Mouse (Mus musculus): ENCODE measurements around the gene Rhox3a. TPM values are rescaled to one million over a fixed set of nuclear protein-coding genes. Genes with fewer than 3 reads are reported as not detected.
"Not testable (repeated sequence)": the region's sequence is repeated elsewhere in the genome, so short reads cannot be mapped to it uniquely, and the experiment has no call there.

Gene Rhox3a
- not detected in 2 replicates for polyA plus RNA-seq (2014; fragmentation: Nextera tagmentation; extraction: Ambion mirVana)

DNA sequence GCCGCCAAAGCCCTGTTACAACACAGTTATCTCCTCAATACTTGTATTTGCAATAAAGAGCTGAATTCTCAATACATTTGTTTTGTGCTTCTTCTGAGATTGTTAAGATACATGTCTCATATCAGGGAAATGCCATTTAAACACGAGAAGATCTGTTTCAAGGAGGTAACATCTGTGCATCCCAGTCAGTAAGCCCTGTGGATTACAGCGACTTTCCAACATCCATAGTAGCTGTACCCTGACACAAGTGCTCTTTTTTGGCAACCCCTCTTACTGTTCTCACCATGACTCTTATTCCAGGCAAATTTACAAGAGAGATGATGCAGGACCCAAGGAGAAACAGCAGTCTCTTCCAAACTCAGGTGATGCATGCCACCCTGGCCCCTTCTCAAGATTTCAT is at the start of gene Rhox3a:
TSS of gene Rhox3a (plus strand) at position 301 of the 400 bp plus-strand sequence.
- not testable (repeated sequence) for H3K9me3 ChIP-seq (ENCODE audit: control insufficient read depth, low read length); H3K4me2 ChIP-seq (ENCODE audit: low read depth, low read length); H3K27ac ChIP-seq (ENCODE audit: low read depth, low read length); H3K27me3 ChIP-seq (ENCODE audit: control insufficient read depth, insufficient read depth, low read length); ATAC-seq (ENCODE audit: low read depth); H3K4me1 ChIP-seq (ENCODE audit: control insufficient read depth, insufficient read depth, low read length); H3K36me3 ChIP-seq (ENCODE audit: control insufficient read depth, insufficient read depth, low read length); H3K9ac ChIP-seq (replicated peaks; ENCODE audit: low read depth, low read length); H3K4me3 ChIP-seq (ENCODE audit: low read depth, low read length)
- WGBS, result 100% methylated on average over 1 of the region's 3 CpGs

DNA sequence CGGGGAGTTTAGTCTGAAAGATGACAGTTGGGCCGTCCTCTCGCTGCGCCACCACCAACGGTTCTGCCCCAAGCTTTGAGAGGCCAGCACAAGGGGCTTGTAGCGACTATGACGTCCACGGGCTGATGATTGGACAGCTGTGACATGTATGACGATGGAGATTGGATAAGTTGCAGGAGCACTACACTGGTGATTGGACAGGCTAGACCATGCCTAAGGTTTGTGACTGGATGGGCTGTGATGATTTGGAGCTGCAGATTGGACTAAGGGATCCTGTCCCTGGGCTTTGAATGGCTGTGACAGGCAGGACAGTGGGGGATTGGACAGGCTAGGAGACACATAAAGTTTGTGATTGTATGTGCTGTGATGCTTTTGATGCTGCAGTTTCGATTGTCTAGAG is 38.8 kb upstream of the Rhox3a start, which contains the start of gene Gm9:
TSS of gene Gm9 (minus strand) at position 101 of the 400 bp plus-strand sequence.
- no peak within 1 kb of the TSS for H3K4me2 ChIP-seq (ENCODE audit: low read depth, low read length)
- WGBS, result 86% methylated on average over 10 of the region's 10 CpGs
- no peak within 1 kb of the TSS for H3K27ac ChIP-seq (ENCODE audit: low read depth, low read length)
- no peaks in the 10 kb centered on the region; the same call in 1 of the 2 replicates for H3K9me3 ChIP-seq (ENCODE audit: control insufficient read depth, low read length)
- no peak within 1 kb of the TSS for H3K9ac ChIP-seq (replicated peaks; ENCODE audit: low read depth, low read length)
- H3K36me3 ChIP-seq (ENCODE audit: control insufficient read depth, insufficient read depth, low read length), result no peaks in the 10 kb centered on the region
- no peak for ATAC-seq (ENCODE audit: low read depth)
- H3K4me3 ChIP-seq (ENCODE audit: low read depth, low read length), result no peak within 1 kb of the TSS
- no peaks in the 10 kb centered on the region for H3K4me1 ChIP-seq (ENCODE audit: control insufficient read depth, insufficient read depth, low read length)
- H3K27me3 ChIP-seq (ENCODE audit: control insufficient read depth, insufficient read depth, low read length), result no peaks in the 10 kb centered on the region

DNA sequence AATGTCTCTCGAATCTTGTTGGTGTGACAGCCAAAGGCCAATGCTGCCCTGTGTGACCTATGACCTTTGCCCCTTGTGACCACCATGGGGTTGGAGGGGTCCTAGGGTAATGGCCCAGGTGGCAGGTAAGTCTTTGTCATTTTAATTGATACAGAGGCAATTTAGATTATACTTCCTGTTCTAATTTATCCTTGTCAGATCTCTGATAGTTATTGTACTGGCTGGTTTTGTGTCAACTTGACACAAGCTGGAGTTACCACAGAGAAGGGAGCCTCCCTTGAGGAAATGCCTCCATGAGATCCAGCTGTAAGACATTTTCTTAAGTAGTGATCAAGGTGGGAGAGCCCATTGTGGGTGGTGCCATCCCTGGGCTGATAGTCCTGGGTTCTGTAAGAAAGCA is 27.6 kb upstream of the Rhox3a start, which contains the start of gene Rhox1:
TSS of gene Rhox1 (minus strand) at position 101 of the 400 bp plus-strand sequence.
- H3K27me3 ChIP-seq (ENCODE audit: control insufficient read depth, insufficient read depth, low read length); H3K9ac ChIP-seq (replicated peaks; ENCODE audit: low read depth, low read length); H3K9me3 ChIP-seq (ENCODE audit: control insufficient read depth, low read length); H3K4me1 ChIP-seq (ENCODE audit: control insufficient read depth, insufficient read depth, low read length); H3K4me3 ChIP-seq (ENCODE audit: low read depth, low read length); H3K36me3 ChIP-seq (ENCODE audit: control insufficient read depth, insufficient read depth, low read length); H3K27ac ChIP-seq (ENCODE audit: low read depth, low read length); H3K4me2 ChIP-seq (ENCODE audit: low read depth, low read length); ATAC-seq (ENCODE audit: low read depth): not testable (repeated sequence)
- 80% methylated on average over 1 of the region's 1 CpGs for WGBS

DNA sequence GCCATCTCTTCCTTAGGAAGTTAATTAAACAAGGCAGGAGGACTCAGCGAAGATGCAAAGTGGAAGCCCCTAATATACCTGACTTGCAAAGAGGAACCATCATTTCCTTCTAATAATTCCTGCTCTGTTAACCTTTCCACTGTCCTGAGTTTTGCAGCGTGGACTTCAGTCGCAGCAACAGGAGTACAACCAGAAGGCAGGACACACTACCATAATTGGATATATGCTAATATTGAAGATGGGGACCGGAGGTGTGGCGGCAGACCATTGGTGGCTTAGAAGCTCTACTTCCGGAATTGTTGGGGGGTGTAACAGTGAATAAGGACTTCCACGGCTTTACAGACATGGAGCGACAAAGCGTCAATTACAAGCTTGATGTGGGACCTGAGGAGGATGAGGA is 5.0 kb upstream of the Rhox3a start, which contains the start of gene Rhox2a:
TSS of gene Rhox2a (plus strand) at position 301 of the 400 bp plus-strand sequence.
- H3K27me3 ChIP-seq (ENCODE audit: control insufficient read depth, insufficient read depth, low read length); H3K9ac ChIP-seq (replicated peaks; ENCODE audit: low read depth, low read length); H3K4me2 ChIP-seq (ENCODE audit: low read depth, low read length); H3K27ac ChIP-seq (ENCODE audit: low read depth, low read length); ATAC-seq (ENCODE audit: low read depth); H3K4me1 ChIP-seq (ENCODE audit: control insufficient read depth, insufficient read depth, low read length); H3K4me3 ChIP-seq (ENCODE audit: low read depth, low read length); H3K9me3 ChIP-seq (ENCODE audit: control insufficient read depth, low read length); H3K36me3 ChIP-seq (ENCODE audit: control insufficient read depth, insufficient read depth, low read length): not testable (repeated sequence)
- WGBS, result no CpG with 5 or more reads among the region's 9 CpGs

DNA sequence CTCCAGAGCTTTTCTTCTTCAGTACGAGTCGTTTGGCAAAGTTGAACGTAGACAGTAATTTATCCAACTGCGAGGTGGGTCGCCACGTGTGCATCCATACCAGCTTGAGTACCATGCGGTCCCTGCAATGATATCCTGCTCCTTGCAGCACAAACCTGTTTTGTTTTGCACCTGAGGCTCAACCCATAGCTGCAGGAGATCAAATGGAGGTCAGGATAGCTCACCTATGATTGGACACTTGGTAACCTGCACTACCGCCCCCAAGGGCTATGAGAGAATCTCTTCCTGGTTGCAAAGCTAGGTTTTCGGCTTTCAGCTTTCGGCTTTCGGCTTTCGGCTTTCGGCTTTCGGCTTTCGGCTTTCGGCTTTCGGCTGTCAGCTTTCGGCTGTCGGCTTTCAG is 15.3 kb downstream of the Rhox3a start, which contains the start of gene Rhox4a:
TSS of gene Rhox4a (plus strand) at position 301 of the 400 bp plus-strand sequence.
- not testable (repeated sequence) for H3K27ac ChIP-seq (ENCODE audit: low read depth, low read length); H3K4me3 ChIP-seq (ENCODE audit: low read depth, low read length); H3K4me1 ChIP-seq (ENCODE audit: control insufficient read depth, insufficient read depth, low read length); H3K9ac ChIP-seq (replicated peaks; ENCODE audit: low read depth, low read length); H3K4me2 ChIP-seq (ENCODE audit: low read depth, low read length); H3K27me3 ChIP-seq (ENCODE audit: control insufficient read depth, insufficient read depth, low read length); H3K9me3 ChIP-seq (ENCODE audit: control insufficient read depth, low read length); H3K36me3 ChIP-seq (ENCODE audit: control insufficient read depth, insufficient read depth, low read length); ATAC-seq (ENCODE audit: low read depth)
- 94% methylated on average over 10 of the region's 19 CpGs for WGBS

Other genes starting within 250 kb of the Rhox3a start
- not detected in 2 replicates for gene Sowahd, start 201.1 kb upstream of the Rhox3a start, polyA plus RNA-seq (2014; fragmentation: Nextera tagmentation; extraction: Ambion mirVana)
- 292 and 307 TPM in 2 replicates for gene Rpl39, start 164.5 kb upstream of the Rhox3a start, polyA plus RNA-seq (2014; fragmentation: Nextera tagmentation; extraction: Ambion mirVana)
- gene Upf3b, start 139.6 kb upstream of the Rhox3a start, polyA plus RNA-seq (2014; fragmentation: Nextera tagmentation; extraction: Ambion mirVana), result 32.4 and 33.6 TPM in 2 replicates
- 31.3 and 32.7 TPM in 2 replicates for gene Nkap, start 123.1 kb upstream of the Rhox3a start, polyA plus RNA-seq (2014; fragmentation: Nextera tagmentation; extraction: Ambion mirVana)
- gene Akap14, start 81.1 kb upstream of the Rhox3a start, polyA plus RNA-seq (2014; fragmentation: Nextera tagmentation; extraction: Ambion mirVana), result 0.29 and 0.48 TPM in 2 replicates
- 681 and 844 TPM in 2 replicates for gene Ndufa1, start 58.8 kb upstream of the Rhox3a start, polyA plus RNA-seq (2014; fragmentation: Nextera tagmentation; extraction: Ambion mirVana)
- gene Rnf113a1, start 58.7 kb upstream of the Rhox3a start, polyA plus RNA-seq (2014; fragmentation: Nextera tagmentation; extraction: Ambion mirVana), result 21.8 and 27.1 TPM in 2 replicates
- not detected in 2 replicates for gene Gm9, start 38.9 kb upstream of the Rhox3a start, polyA plus RNA-seq (2014; fragmentation: Nextera tagmentation; extraction: Ambion mirVana)
- not detected in 2 replicates for gene Rhox1, start 27.7 kb upstream of the Rhox3a start, polyA plus RNA-seq (2014; fragmentation: Nextera tagmentation; extraction: Ambion mirVana)
- gene Rhox2a, start 4.9 kb upstream of the Rhox3a start, polyA plus RNA-seq (2014; fragmentation: Nextera tagmentation; extraction: Ambion mirVana), result not detected in 2 replicates
- not detected in 2 replicates for gene Rhox4a, start 15.4 kb downstream of the Rhox3a start, polyA plus RNA-seq (2014; fragmentation: Nextera tagmentation; extraction: Ambion mirVana)
- gene Rhox3a2, start 130.1 kb downstream of the Rhox3a start, polyA plus RNA-seq (2014; fragmentation: Nextera tagmentation; extraction: Ambion mirVana), result not detected in 2 replicates
- not detected in 2 replicates for gene Rhox4a2, start 140.9 kb downstream of the Rhox3a start, polyA plus RNA-seq (2014; fragmentation: Nextera tagmentation; extraction: Ambion mirVana)
- 0.36 TPM in 1 of 2 replicates, not detected in the other for gene Rhox2b, start 162.1 kb downstream of the Rhox3a start, polyA plus RNA-seq (2014; fragmentation: Nextera tagmentation; extraction: Ambion mirVana)
- not detected in 2 replicates for gene Rhox4b, start 182.6 kb downstream of the Rhox3a start, polyA plus RNA-seq (2014; fragmentation: Nextera tagmentation; extraction: Ambion mirVana)
- gene Rhox2c, start 203.8 kb downstream of the Rhox3a start, polyA plus RNA-seq (2014; fragmentation: Nextera tagmentation; extraction: Ambion mirVana), result not detected in 2 replicates
- not detected in 2 replicates for gene Rhox3c, start 208.7 kb downstream of the Rhox3a start, polyA plus RNA-seq (2014; fragmentation: Nextera tagmentation; extraction: Ambion mirVana)
- gene Rhox4c, start 230.4 kb downstream of the Rhox3a start, polyA plus RNA-seq (2014; fragmentation: Nextera tagmentation; extraction: Ambion mirVana), result not detected in 2 replicates
- not detected in 2 replicates for gene Rhox2d, start 243.5 kb downstream of the Rhox3a start, polyA plus RNA-seq (2014; fragmentation: Nextera tagmentation; extraction: Ambion mirVana)